Mouse (Mus musculus) natural killer cell, adult 2 months (primary cell): ENCODE measurements around the gene Sorbs1.

ENCODE experiments used
- DNase-seq, 2 experiments: peaks; one replicate each; pipeline ENCODE4 v3.0.0; 2022; ENCODE audit warnings: low spot score in 2 of 2

Gene Sorbs1

DNA sequence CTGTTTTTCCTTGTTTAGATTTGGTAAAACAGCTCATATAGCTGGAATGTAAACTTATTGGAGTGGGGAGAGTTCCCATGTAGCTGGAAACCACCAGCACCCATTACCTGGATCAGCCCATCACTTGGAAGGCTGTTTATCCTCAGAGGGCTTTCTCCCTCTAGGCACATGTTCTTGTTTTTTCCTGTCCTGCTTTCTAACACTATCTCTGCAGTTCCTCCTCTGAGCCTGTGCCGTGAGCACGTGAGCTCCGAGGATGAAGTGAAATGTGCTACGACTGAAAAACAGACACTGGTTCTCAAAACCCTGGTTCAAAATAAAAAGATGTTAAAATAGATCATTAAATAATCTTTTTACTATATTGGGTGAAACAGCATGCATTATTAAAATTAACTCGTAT lies 211.1 kb downstream of the Sorbs1 start:
- DNase-seq, result no peak

GRCm38 (mm10) chr19:40299983-40300759 lies 213.4 kb downstream of the Sorbs1 start:
- DNase-seq, result no peak

DNA sequence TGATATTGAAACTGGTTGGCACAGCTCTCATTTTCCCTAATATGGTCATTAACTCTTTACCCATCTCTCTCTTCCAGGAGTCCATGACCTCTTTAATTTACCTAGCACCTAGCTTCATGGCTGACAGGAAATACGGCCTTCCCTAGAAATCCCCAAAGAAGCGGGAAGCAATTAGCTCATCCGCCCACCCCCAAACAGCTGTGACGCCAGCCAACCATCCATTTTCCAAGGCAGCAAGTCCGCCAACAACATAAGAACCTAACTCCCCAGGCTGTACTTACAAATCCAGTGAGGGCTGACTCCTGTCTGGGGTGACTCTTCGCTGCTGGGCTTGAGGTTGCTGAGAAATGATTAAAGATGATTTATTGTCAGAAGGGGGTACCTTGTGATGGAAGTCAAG lies 214.4 kb downstream of the Sorbs1 start:
- no peak for DNase-seq

DNA sequence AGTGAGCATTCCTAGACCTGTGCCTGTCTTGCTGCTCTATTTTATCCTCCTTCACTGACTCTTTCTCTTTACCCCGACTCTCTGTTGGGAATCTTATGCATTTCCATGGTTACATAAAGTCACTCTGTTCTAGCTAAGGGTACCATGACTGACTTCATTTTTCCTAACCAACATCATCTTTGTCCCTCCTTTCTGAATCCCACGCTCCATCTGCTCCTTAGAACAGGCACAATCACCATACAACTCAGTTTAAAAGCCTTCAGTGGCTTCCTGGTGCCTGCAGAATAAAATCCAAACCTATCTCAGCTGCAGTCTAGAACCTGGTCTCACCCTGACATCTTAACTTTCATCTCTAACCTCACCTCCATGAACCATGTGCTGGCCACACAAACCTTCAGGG lies 215.0 kb downstream of the Sorbs1 start:
- no peak for DNase-seq

GRCm38 (mm10) chr19:40297798-40298144 lies 215.8 kb downstream of the Sorbs1 start:
- DNase-seq, result no peak

DNA sequence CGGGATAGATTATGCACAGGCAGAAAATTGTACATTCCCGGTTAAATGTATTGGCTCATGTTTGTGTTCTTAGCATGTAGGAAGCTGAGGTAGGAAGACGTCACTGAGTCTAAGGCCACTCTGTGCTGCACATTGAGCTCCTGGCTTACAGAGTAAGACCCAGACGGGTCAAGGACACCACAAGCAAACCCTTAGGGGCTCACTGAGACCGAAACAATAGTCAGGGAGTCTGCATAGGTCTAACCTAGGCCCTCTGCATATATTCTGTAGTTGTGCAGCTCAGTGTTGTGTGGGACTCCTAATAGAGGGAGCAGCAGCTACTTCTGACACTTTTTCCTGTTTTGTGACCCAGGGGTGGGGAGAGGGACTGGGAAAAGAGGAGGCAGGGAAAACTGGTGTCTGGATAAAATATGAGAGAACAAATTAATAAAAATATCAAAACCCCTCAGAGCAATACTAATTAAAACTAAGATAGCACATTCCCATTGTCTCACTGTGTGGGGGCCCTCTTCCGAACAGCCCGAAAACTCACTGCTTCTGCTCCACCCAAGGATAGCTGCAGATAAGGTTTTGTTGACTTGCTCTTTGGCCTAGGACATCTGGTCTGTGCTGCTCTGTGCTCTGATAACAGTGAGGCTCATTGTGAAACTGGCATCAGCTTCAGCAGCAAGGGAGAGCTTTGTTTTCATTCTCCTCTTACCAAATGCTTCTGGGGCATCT lies 216.3 kb downstream of the Sorbs1 start:
- DNase-seq, result no peak

- DNase-seq, result no peak
Observed at GRCm38 (mm10) chr19:40294231-40294630, 219.3 kb downstream of the Sorbs1 start.

DNA sequence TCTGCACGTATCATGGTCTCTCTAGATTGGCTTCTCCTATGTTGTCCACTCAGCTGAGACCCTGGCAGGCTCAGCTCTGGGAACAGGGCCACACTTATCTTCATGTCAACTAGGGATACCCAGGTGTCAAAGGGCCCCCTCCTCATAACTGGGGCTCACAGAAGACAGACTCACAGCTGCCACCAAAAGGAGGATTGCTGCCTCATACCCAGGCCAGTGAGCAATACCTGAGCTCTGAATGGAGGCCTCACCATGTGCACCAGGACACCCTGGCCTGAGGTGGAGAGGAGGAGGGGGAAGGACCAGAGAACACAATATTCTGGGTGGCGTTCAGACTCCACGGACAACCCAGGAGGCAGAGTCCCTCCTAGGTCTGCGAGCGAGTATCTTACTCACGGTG lies 219.8 kb downstream of the Sorbs1 start:
- no peak for DNase-seq

GRCm38 (mm10) chr19:40290099-40290724 lies 223.4 kb downstream of the Sorbs1 start:
- DNase-seq, result no peak

GRCm38 (mm10) chr19:40288415-40288814 lies 225.2 kb downstream of the Sorbs1 start:
- no peak for DNase-seq

DNA sequence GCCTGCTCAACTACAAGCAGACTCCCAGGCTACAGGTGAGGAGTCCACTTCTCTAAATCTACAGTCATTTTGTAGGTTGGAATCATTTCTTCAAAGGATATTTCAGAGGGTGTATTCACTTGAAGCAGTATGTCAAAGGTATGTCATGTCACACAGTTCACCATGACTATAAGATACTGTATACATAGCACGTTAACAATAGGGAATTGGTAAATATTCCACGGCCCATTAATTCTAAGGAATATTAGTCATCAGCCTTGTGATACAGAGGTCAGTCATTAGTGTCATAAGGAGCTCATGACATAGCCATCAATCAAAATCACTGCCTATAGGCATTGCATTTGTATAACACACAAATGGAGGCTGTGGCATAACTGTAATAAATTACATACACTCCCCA lies 228.9 kb downstream of the Sorbs1 start:
- DNase-seq, result no peak

- DNase-seq, result no peak
Observed at GRCm38 (mm10) chr19:40283415-40283814, 230.2 kb downstream of the Sorbs1 start.

DNA sequence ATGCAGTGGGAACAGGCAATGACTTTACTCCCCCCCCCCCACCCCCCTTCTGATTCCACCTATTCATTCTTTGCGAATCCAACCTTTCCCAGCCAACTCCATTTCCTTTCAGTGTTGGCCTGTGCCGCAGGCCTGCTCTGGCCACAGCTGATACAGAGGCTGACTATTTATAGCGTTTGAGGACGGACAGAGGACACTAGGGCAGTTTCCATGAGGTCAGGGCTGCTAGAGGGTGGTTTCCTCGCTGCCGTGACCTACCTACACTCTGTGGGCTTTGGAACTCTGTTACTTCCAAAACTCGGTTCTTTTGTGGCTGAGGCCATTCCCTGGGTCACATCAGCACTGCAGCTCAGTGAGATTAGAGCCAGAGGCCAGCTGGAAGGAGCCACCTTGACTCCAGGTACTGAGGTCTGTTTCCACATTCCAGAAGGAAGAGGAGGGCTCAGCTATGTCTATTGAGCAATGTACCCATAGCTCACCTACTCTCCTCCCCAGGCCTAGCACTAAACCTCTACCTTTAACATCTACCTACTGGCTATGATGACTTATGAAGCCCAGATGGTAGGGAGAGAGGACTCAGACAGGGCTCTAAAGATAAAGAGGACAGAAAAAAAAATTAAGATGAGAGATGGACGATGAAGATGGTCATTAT lies 235.1 kb downstream of the Sorbs1 start:
- no peak for DNase-seq

DNA sequence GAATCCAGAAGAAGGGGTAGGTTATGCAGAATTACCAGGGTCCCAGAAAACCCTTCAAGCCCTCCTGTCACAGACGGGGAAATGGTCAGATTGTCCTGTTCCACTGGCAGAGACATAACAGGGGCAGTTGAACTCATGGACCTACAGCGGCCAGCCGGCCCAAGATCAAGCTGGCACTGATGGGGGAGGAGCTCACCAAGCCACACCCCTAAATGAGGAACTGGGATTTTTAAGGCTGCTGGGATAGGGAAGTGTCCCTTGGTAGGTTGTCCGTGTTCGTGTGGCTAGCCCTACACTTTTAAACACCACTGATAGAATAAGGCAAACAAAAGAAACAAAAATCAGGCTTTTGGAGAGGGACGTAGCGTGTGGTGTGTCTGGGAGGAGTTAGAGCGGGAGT lies 236.1 kb downstream of the Sorbs1 start:
- no peak for DNase-seq

DNA sequence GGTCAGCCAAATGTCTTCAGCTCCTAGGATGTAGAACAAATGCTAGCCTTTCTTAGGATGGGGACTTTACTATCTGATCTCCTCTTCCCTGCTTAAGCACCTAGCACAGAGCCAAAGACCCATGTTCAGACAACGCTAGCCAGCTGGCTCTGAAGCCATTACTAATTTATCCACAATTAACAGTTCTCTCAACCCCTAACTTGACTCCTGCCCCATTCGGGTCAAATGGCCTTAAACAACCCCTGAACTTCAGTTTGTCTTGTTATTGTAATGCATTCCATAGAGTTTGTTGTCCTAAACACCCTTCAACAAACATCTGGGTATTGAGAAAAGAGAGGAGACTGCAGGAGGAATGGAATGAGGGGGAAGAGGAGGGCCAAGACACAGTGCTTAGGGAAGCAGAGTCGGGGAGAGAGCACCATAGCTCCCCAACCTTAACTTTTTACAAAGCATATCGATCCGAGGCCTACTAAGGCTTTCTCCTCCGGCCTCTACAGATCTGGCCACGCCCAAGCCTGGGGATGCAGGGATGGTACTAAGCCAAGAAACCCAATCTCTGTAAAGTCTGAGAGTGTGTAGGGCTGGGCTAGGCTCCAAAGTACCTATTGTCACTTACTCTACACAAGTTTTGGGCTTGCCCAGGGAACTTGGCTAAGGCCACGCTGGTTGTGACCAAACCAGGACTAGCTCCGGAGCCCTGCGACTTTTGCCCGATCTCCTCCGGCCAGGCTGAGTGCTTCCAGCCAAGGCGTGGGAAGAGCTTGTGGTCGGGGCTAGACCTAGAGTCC lies 238.0 kb downstream of the Sorbs1 start:
- no peak for DNase-seq

DNA sequence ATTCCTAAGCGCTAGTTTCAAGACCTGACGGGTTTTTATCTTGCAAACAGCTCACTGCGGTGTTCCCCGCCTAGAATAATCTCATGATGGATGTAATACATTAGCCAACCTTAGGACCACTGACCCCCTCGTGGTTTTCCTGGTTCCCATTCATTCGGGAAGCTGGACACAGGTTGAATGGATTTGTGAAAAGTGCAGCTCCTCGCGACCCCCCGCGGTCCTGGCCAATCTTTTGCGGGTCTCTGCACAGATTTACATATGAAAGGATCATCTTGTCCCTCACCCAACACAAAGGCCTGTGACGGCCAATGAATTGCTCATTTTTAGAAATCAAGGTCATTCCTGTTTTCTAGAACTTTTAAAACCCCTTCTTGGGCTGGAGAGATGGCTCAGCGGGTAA lies 240.9 kb downstream of the Sorbs1 start:
- no peak for DNase-seq

DNA sequence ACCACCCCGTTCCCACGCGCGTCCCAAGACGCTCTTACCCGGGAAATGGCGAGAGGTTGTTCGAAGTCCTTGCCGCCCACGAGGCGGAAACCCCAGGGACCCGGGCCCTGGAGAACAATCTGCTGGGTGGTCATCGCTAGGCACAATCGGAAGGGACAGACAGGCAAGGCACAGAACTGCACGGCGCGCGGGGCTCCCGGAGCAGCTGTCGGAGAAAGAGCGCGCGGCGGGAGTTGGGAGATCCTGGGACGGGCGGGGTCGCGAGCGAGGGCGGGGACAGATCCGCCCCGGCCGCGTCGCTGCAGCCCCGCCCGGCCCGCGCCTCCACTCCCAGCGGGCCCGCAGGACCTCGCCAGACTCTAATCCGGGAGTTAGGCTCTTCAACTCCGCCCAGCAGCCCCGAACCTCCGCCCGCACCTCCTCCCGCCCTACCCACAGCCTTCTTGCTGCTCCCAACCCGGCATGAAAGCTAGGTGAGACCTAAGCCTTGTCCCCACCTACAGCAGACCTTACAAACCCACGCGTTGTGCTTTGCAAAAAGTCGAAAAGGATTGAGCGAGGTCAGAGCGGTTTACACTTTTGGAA lies 242.2 kb downstream of the Sorbs1 start, which contains the start of gene Pdlim1:
TSS of gene Pdlim1 (minus strand) at position 535 of the 585 bp plus-strand sequence.
- DNase-seq, result peak; percentile 18 to 24

DNA sequence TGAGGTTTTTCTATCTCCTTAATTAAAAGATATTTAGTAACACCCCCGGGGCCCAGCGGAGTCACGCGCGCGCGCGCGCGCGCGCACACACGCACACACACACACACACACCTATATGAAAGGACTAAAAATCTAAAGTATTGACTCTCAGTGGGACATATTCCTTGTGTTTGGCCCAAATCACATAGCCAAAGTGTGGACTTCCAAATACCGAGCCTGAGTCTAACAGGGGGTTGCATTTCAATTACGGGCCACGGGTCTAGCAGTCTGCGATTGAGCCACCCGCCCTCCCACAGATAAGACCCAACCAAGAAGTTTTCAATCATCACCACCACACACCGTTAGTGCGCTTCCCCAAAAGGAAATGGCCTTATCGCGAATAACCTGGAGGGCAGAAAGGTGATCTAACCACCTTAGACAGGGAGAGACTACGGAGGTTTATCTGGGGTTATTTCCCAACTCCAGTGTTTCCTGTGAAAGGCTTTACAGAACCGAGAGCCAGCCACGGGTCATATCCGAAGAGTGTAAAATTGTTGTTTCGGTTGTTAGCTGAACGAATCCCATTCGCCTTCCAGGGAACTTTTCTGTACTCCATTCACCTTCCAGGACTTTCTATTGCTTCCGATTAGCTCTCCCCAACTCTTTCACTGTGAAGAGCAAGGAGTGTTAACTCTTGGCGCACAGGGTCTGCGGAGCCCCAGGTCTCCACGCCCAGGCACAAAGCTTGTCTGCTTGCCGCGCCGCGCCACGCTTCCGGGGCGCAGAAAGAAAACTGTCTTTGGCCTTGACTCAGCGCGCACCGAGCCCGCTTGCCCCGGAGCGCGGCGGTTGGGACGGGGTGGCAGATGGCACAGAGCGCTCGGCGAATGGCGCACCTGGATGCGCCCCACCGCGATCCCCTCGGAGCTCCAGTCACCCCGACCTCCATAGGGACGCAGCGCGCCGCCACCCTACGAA lies 242.9 kb downstream of the Sorbs1 start:
- peak; percentile 26 to 37 for DNase-seq

DNA sequence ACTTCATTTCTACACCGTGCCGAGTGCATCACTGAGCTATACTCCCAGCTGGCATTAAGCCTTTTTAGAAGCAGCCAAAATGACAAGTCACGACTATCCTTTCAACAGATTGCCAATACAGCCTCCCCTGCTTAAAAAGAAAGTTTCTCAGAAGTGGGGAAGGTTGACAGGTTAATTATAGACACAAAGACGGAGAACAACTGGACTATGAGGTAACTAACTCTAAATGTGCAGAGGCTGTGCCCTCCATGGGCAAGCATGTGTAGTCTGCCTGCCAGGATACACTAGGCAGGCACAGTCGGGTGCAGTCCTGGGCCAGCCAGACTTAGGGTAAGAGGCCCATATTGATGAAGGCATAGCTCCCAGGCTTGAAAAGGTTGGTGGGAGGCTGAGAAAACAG lies 244.1 kb downstream of the Sorbs1 start:
- DNase-seq, result no peak

- DNase-seq, result no peak
Observed at GRCm38 (mm10) chr19:40268493-40268892, 245.1 kb downstream of the Sorbs1 start.
